Mouse (Mus musculus): ENCODE measurements at regions not wholly inside any gene's neighbourhood (a gene's known extent, or its start where the extent isn't known, plus 50 kb on each side); places are given as distances from the start of the nearest gene placed in this dataset.

DNA sequence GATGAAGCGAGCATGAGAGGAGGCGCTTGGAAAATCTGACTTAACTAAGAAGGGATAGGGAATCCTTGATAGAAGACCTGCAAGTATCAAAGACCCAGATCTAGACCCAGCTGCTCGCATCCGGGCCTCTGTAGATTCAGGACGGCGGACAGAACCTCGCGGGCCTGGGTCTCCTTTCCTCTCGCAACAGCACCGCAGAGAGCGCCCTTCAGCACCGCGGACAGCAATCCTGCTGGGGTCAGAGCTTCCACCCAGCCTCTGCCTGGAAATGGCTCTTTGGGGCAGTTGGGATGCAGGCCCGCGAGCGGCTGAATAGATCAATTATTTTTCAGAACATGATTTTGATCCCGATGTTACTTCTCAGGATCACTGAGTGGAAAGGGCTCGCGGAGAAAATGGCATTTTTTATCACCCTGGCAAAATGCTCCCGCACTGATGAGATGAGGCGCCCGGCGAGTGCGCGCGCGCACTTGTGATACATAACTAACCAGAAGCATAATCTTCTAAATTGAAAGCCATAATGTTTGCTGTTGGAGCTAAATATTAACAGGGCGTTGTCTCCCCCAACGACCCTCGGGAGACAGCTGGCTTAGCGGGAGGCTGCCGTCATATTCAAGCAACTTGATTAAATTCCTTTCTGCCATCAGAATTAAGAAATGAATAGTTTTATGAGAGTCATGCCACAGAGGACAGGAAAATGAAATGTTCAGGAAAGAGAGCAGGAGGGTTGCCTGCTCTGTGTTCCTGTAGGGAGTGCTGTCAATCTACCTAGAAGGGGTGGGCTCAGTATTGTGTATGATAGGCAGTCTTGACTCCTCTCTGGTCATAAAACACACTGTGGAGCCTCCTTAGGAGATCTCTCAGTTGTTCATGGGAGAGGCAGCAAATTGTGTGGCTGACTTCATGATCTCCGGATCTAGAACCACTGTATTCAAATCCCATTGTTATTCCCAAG lies 173.1 kb upstream of the Zc3h12a start:
- Histone ChIP-seq H3K4me1 (replicated peaks) (no peaks in the 10 kb centered on the region), H3K9ac (no peak overlapping the region), H3K9me3 (replicated peaks) (no peaks in the 10 kb centered on the region), H3K36me3 (no peaks in the 10 kb centered on the region), H3K27me3 (no peaks in the 10 kb centered on the region), H3K4me3 (replicated peaks) (no peak overlapping the region), H3K27ac (no peak overlapping the region), H3K4me2 (no peak overlapping the region)
- peak; percentile 22 for DNase-seq
- ATAC-seq (ENCODE audit: low read depth) = no peak
- 23% methylated on average over 33 of the region's 33 CpGs for WGBS (ENCODE audit: insufficient replicate concordance)

DNA sequence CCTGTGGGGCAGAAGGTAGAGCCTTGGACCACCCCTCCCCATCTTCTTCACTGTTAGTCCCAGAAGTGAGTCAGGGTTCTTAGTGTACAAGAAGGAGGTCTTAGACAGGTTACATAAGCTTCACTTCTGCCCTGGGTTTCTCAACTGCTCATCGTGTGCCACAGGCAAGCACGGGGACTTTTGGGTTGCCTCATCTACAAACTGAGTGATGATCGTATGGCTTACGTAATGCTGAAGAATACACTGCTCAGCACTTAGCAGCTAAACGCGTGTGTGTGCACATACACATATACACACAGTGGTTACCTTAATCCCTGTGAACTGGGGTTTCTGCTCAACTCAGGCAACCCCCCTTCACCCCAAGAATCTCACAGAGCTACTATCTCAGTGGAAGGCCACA lies 163.1 kb upstream of the Zc3h12a start:
- Histone ChIP-seq H3K27ac (no peak overlapping the region), H3K4me1 (replicated peaks) (no peaks in the 10 kb centered on the region), H3K27me3 (no peaks in the 10 kb centered on the region), H3K9ac (no peak overlapping the region), H3K4me3 (replicated peaks) (no peak overlapping the region), H3K9me3 (replicated peaks) (no peaks in the 10 kb centered on the region), H3K36me3 (no peaks in the 10 kb centered on the region), H3K4me2 (no peak overlapping the region)
- DNase-seq = no peak
- 61% methylated on average over 6 of the region's 6 CpGs for WGBS (ENCODE audit: insufficient replicate concordance)
- ATAC-seq (ENCODE audit: low read depth) = no peak

DNA sequence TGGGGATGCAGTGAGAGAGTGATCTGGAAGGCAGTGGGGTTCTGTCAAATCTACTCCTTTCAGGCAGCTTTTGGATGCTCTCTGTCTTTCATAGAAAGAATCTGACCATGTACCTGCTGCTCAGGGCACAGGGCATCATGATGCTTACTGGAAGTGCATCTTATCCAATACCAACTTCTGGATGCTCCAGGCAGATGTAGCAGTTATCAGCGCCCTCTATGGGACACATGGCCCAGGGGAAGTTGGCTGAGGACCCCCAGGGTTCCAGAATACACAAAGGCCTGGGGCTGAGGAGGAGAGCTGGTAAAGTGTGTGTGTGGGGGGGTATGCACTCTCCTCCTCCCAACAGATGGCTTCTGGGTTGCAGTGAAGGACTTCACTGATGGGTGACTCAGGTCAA lies 162.1 kb upstream of the Zc3h12a start:
- 0% methylated on average over 1 of the region's 1 CpGs for WGBS (ENCODE audit: insufficient replicate concordance)
- no peak for ATAC-seq (ENCODE audit: low read depth)
- H3K27me3 ChIP-seq = no peaks in the 10 kb centered on the region
- no peaks in the 10 kb centered on the region for H3K4me1 ChIP-seq (replicated peaks)
- no peak overlapping the region for H3K27ac ChIP-seq
- no peak overlapping the region for H3K4me3 ChIP-seq (replicated peaks)
- H3K4me2 ChIP-seq = no peak overlapping the region
- DNase-seq = no peak
- no peaks in the 10 kb centered on the region for H3K9me3 ChIP-seq (replicated peaks)
- no peaks in the 10 kb centered on the region for H3K36me3 ChIP-seq
- H3K9ac ChIP-seq = no peak overlapping the region

DNA sequence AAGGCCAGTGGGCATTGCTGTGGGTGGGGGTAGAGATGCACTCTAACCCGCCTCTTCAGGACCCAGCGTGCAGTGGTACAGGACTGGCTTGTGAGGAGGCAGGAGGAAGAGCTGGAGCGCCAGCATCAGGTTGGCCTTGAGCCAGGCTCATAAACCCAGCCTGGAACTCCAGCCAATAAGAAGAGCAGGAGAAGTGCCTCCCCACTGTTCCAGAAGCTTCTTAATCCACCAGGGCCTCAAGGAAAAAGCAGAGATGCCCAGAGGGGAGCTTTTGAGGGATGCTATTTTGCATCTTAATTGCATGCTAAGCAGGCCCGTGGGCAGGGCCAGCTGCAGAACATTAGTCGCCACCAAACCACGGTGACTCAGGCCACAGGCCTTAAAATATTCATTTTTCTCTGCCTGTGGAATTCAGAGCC lies 161.4 kb upstream of the Zc3h12a start:
- no peaks in the 10 kb centered on the region for H3K4me1 ChIP-seq (replicated peaks)
- no peaks in the 10 kb centered on the region for H3K36me3 ChIP-seq
- no peak overlapping the region for H3K27ac ChIP-seq
- ATAC-seq (ENCODE audit: low read depth) = no peak
- 56% methylated on average over 6 of the region's 6 CpGs for WGBS (ENCODE audit: insufficient replicate concordance)
- no peak for DNase-seq
- no peaks in the 10 kb centered on the region for H3K9me3 ChIP-seq (replicated peaks)
- no peaks in the 10 kb centered on the region for H3K27me3 ChIP-seq
- H3K4me3 ChIP-seq (replicated peaks) = no peak overlapping the region
- H3K4me2 ChIP-seq = no peak overlapping the region
- H3K9ac ChIP-seq = no peak overlapping the region

DNA sequence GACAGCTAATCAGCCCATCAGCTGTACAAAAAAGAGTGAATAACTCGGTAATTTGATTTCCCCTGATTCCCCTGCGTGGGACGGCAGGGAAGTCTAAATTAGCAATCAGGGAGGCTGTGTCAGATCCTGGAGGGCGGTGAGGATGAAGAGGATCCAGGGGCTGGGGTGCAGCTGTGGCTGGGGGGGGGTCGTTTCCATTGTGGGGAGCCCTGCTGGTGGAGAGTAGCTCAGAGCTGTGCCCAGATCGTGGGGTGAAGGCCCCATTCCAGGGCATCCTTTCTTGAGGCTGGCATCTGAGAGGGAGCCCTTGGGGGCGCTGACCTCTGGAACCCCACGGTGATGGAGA lies 155.3 kb upstream of the Zc3h12a start:
- WGBS (ENCODE audit: insufficient replicate concordance) = 27% methylated on average over 8 of the region's 8 CpGs
- H3K27me3 ChIP-seq = peaks cover 3% of the 10 kb centered on the region
- ATAC-seq (ENCODE audit: low read depth) (no peak), DNase-seq (no peak)
- no peak overlapping the region for H3K4me2 ChIP-seq
- H3K9ac ChIP-seq = no peak overlapping the region
- H3K4me3 ChIP-seq (replicated peaks) = no peak overlapping the region
- H3K4me1 ChIP-seq (replicated peaks) = no peaks in the 10 kb centered on the region
- no peaks in the 10 kb centered on the region for H3K36me3 ChIP-seq
- no peaks in the 10 kb centered on the region for H3K9me3 ChIP-seq (replicated peaks)
- H3K27ac ChIP-seq = no peak overlapping the region

DNA sequence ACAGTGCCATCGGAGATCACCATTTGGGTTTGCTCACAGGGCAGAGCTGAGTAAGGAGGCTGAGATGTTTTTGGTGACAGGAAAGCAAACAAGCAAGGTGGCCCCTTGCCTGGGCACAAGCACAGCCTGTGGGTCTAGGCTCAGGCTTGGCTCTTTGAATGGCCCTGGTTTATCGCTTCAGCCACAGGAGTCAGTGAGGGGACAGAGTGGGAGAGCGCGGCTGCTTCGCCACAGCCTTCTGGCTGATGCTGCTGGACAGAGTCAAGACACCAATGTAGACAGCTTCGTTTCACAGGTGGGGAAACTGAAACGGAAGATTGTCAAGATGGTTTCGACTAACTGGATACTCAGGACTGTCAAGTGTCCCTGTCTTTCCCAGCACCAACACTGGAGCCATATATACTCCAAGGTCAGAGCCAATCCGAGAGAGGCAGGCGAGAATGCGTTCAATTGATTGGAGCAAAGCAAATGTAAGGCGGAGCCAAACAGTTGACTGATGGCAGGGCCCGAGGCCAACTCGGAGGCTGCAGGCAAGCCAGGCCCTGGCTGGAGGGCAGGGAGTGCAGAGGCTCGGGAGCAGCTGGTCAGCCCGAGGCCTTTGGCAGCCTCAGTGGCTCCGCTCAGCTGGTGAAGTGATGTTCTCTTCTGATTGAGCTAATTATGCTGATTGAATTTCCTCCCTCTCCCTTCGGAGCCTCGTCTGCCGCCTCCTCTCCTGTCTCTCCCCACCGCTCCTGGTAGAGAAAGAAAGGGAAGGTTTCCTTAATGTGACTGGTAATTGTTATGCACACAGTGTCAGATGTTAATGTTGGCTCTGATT lies 154.7 kb upstream of the Zc3h12a start:
- ATAC-seq (ENCODE audit: low read depth) (no peak), DNase-seq (no peak)
- Histone ChIP-seq H3K9me3 (replicated peaks) (no peaks in the 10 kb centered on the region), H3K9ac (no peak overlapping the region), H3K4me3 (replicated peaks) (no peak overlapping the region), H3K27ac (no peak overlapping the region), H3K27me3 (peaks cover 6% of the 10 kb centered on the region), H3K36me3 (no peaks in the 10 kb centered on the region), H3K4me2 (no peak overlapping the region), H3K4me1 (replicated peaks) (no peaks in the 10 kb centered on the region)
- 12% methylated on average over 21 of the region's 21 CpGs for WGBS (ENCODE audit: insufficient replicate concordance)

DNA sequence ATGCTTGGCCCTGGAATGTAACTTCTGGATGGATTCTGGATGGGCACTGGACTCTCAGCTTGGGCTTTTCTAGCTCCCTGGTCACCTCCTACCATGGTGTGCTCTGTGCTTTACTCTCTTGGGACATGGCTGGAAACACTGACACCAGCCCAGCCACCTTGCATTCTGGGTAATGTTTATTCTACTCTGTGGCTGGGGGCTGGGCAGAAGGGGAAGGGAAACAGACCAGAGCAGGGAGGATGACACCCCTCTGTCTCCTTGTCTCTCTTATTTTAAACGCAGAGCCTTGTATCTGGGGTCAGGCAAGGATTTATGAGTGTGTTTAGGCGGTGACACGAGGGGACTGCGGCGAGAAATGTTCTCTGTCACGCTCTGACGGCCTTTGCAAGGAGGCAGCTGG lies 151.5 kb upstream of the Zc3h12a start:
- Histone ChIP-seq H3K9me3 (replicated peaks) (no peaks in the 10 kb centered on the region), H3K27me3 (peaks cover 34% of the 10 kb centered on the region), H3K4me3 (replicated peaks) (no peak overlapping the region), H3K9ac (no peak overlapping the region), H3K36me3 (no peaks in the 10 kb centered on the region), H3K4me2 (no peak overlapping the region), H3K27ac (no peak overlapping the region), H3K4me1 (replicated peaks) (no peaks in the 10 kb centered on the region)
- 51% methylated on average over 7 of the region's 7 CpGs for WGBS (ENCODE audit: insufficient replicate concordance)
- ATAC-seq (ENCODE audit: low read depth) (no peak), DNase-seq (no peak)

DNA sequence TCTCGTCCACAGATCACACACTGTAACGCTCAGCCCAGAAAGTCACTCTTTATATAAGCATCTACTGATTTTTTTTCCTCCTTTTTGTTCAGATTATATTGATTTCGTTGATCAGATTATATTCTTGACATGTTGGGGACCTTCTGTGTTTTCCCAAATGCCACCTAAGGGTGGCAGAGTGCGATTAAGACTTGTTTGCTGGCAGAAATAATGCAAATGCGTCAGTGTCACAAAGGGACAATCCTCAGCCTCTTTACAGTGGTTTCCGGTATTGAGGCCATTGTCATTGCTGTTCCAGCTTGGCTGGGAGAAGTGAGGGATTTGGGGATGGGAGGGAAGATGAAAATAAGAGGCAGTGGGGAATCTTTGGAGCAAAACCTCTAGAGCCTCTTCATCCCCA lies 149.2 kb upstream of the Zc3h12a start:
- ATAC-seq (ENCODE audit: low read depth) = no peak
- no peak overlapping the region for H3K4me3 ChIP-seq (replicated peaks)
- 43% methylated on average over 6 of the region's 6 CpGs for WGBS (ENCODE audit: insufficient replicate concordance)
- no peak overlapping the region for H3K27ac ChIP-seq
- no peaks in the 10 kb centered on the region for H3K9me3 ChIP-seq (replicated peaks)
- no peak for DNase-seq
- no peaks in the 10 kb centered on the region for H3K4me1 ChIP-seq (replicated peaks)
- no peak overlapping the region for H3K4me2 ChIP-seq
- H3K9ac ChIP-seq = no peak overlapping the region
- H3K27me3 ChIP-seq = peaks cover 34% of the 10 kb centered on the region
- H3K36me3 ChIP-seq = no peaks in the 10 kb centered on the region

DNA sequence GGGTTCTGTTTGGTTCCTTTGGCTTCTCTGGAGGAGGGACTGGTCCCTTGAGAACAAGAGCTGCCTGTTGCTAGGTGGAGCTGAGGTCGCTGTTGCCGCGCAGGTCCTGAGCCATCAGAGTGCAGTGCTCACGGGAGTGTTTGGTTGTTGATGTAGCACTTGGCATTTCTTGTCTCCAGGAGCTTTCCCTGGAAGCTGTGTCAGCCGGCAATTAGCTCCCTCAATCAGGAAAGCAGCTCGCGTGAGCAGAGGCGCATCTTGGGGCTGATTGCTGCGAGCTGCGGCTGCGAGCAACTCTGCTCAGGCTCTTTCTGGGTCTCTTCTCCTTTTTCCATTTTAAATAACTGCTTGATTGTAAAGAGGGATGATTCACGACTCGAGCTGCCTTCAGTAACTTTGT lies 147.6 kb upstream of the Zc3h12a start:
- Histone ChIP-seq H3K4me2 (no peak overlapping the region), H3K36me3 (no peaks in the 10 kb centered on the region), H3K9ac (no peak overlapping the region), H3K9me3 (replicated peaks) (no peaks in the 10 kb centered on the region), H3K27me3 (peaks cover 34% of the 10 kb centered on the region), H3K4me3 (replicated peaks) (no peak overlapping the region), H3K4me1 (replicated peaks) (no peaks in the 10 kb centered on the region), H3K27ac (no peak overlapping the region)
- no peak for ATAC-seq (ENCODE audit: low read depth)
- no peak for DNase-seq
- 4% methylated on average over 13 of the region's 13 CpGs for WGBS (ENCODE audit: insufficient replicate concordance)

DNA sequence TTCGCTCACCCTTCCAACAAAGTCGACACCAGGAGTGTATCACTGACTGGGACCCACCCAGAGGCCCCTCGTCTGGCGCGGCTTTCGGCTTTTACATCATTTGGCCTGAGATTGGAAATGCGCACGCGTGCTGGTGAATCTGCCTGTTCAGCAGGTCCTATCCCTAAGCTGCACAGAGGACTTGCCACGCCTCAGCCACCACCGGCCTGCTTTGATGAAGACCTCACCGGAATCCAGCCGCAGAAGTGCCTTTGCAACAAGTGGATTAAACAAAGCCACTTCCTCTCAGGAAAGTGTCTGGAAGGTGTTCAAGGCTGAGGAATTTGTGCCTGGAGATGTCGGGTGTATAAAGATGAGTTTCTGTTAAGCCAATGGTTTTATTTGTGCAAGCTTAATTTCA lies 143.3 kb upstream of the Zc3h12a start:
- Histone ChIP-seq H3K36me3 (no peaks in the 10 kb centered on the region), H3K4me1 (replicated peaks) (no peaks in the 10 kb centered on the region)
- 73% methylated on average over 14 of the region's 14 CpGs for WGBS (ENCODE audit: insufficient replicate concordance)

DNA sequence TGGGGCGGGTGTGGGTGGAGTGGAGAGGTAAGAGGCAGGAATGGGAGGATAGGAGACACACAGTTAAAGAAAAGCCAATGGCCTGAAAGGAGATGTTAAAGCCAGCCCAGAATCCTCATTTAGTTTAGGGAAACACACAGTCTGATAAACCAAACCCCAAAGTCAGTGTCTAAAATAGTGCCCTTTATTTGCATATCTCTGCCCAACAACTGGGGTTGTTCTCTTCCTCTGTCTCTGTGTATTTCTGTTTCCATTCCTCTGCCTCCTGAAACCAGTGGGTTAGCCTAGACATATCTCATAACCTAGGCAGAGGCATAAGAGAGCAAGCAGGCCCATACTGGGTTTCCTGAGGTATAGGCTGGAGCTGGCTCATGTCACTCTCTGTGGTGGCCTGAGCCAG lies 138.6 kb upstream of the Zc3h12a start:
- DNase-seq (no peak), ATAC-seq (ENCODE audit: low read depth) (no peak)
- no peak overlapping the region for H3K4me3 ChIP-seq (replicated peaks)
- 56% methylated on average over 1 of the region's 1 CpGs for WGBS (ENCODE audit: insufficient replicate concordance)
- no peak overlapping the region for H3K27ac ChIP-seq
- H3K4me2 ChIP-seq = no peak overlapping the region
- no peaks in the 10 kb centered on the region for H3K9me3 ChIP-seq (replicated peaks)
- H3K27me3 ChIP-seq = no peaks in the 10 kb centered on the region
- H3K36me3 ChIP-seq = no peaks in the 10 kb centered on the region
- H3K9ac ChIP-seq = no peak overlapping the region
- no peaks in the 10 kb centered on the region for H3K4me1 ChIP-seq (replicated peaks)

More for the DNA sequence above, 143.3 kb upstream of the Zc3h12a start:
- DNase-seq = no peak
- Histone ChIP-seq H3K27ac (no peak overlapping the region), H3K9me3 (replicated peaks) (no peaks in the 10 kb centered on the region), H3K4me2 (no peak overlapping the region), H3K27me3 (peaks cover 21% of the 10 kb centered on the region), H3K4me3 (replicated peaks) (no peak overlapping the region), H3K9ac (no peak overlapping the region)
- ATAC-seq (ENCODE audit: low read depth) = no peak

All from liver, embryonic 13.5 days (tissue).